Mouse (Mus musculus): Measurements from ENCODE around the gene Clk3.
"Not testable (repeated sequence)": the region's sequence is repeated elsewhere in the genome, so short reads cannot be mapped to it uniquely, and the experiment has no call there.

The Clk3 gene

GRCm38 (mm10) chr9:57723796-57724195 is 41.9 kb downstream of the Clk3 start:
- DNase-seq (ENCODE audit: low spot score): no peak

DNA sequence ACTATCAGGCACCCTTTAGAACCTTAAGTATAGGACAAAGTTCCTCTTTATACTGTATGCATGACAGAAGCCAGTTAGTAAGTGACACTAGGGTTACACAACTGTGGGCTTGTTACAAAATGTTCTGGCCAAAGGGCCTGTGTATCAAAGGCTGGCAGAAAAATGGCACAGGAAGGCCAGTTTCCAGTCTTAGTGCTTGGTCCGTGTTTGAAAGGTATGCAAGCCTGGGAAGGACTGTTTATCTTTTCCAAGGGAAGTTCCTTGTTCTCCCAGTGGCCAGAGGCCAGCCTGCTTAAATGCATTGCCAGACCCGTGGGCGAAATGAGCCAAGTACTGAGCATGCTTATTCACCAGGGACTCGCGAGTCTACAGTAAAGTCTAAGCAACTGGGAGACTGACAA is 42.3 kb downstream of the Clk3 start:
- peak; percentile 92 for DNase-seq (ENCODE audit: low spot score)

DNA sequence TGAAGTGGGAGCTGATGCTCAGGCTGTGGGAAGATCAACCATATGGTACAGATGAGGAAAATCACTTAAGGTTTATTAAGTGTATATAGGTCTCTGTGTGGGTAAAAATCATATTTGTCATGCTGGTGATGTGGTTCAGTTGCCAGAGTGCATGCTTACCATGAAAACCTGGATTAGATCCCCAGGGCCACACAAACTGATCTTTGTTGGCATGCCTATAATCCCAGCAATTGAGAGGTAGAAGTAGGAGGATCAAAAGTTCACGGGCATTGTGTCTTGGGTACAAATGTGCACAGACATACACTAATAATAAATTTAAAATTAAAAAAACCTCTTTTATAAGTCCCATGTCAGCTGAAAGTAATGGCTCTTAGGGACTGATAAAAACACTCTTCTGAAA is 43.3 kb downstream of the Clk3 start:
- DNase-seq (ENCODE audit: low spot score): no peak

GRCm38 (mm10) chr9:57720736-57721135 is 44.9 kb downstream of the Clk3 start:
- DNase-seq (ENCODE audit: low spot score): no peak

DNA sequence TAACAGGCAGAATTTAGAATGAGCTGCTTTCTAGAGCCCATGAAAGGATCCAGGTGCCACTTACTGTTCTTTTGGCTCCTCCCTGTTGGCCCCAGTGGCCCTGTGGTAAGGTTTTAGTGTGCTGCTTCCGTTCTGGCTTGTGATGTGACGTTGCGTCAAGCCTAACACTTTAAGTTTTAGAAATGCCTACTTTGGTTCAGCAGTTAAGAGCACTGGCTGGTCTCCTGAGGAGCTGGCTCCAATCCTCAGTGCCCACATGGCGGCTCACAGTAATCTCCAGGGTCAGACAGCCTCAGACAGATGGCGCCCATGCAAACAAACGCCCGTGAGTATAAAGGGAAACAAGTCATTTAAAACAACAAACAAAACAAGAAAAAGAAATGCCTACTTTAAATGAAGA is 47.3 kb downstream of the Clk3 start:
- DNase-seq (ENCODE audit: low spot score): no peak

DNA sequence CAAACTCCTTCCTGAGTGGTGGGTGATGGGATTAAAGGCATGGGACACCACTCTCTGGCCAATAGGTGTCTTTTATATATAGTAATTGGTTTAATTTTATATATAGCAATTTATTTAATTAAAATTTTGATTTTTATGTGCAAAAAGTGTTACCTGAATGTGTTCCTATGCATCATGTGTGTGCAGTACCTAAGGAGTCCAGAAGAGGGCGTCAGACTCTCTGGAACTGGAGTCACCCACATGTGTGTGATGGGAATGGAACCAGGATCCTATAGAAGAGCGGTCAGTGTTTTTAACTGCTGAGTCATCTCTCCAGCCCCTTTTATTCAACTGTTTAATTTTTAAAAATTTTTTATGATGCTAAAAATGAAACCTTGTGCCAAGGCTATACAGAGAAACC is 53.5 kb downstream of the Clk3 start:
- DNase-seq (ENCODE audit: low spot score): no peak

GRCm38 (mm10) chr9:57710214-57710613 is 55.4 kb downstream of the Clk3 start:
- not testable (repeated sequence) for DNase-seq (ENCODE audit: low spot score)

DNA sequence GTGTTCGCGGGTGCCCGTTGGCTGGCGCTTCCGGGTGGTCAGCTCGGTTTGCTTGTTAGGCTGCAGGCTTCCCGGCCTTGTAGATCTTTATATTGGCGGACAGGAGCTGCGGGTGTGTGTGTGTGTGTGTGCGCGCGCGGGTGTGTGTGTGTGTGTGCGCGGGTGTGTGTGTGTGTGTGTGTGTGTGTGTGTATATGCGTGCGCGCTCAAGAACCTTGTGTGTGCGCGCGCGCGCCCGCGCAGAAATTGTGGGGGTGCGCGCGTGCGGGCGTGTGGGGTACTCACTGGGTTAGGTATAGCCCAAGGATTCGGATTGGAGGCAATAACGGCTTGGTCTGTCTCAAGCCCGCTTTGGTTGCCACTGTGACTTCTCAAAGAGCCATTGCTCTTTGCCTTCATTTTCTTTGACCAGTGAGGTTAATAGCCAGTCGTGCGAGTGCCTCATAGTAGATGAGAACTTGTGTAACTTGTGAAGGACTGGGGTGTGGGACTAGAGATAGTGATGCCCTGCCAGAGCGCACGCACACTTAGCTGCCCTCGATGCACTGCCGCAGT is 56.9 kb downstream of the Clk3 start:
- DNase-seq (ENCODE audit: low spot score): peak; percentile 14

- peak; percentile 93 for DNase-seq (ENCODE audit: low spot score)
Observed at GRCm38 (mm10) chr9:57708068-57708719, 57.5 kb downstream of the Clk3 start, which contains the start of gene Edc3. Gene Edc3 (plus strand): TSS chr9:57708540.

GRCm38 (mm10) chr9:57706496-57706895 is 59.2 kb downstream of the Clk3 start:
- DNase-seq (ENCODE audit: low spot score): no peak

Measured in lung, postnatal 25 days (tissue).